ENCODE assay signal across 8 mouse cellular contexts in genomic region chr1:187651688-187652241, GRCm38 (mm10). TPM values are rescaled to one million over a fixed set of nuclear protein-coding genes. Genes with fewer than 3 reads are reported as not detected.
DNase-seq lines count a peak whose midpoint lies in the region; ATAC-seq lines count a peak whose summit lies in the region.

No protein-coding gene starts in this region.

- 1% methylated on average over 47 of the region's 47 CpGs for WGBS in heart, embryonic 10.5 days
- WGBS in limb, embryonic 11.5 days: under 1% methylated on average over 47 of the region's 47 CpGs
- WGBS in midbrain, embryonic 15.5 days: under 1% methylated on average over 44 of the region's 47 CpGs

- H3K4me2 ChIP-seq in limb, embryonic 11.5 days (ENCODE audit: low read depth, severe bottlenecking): peak overlapping the region; percentile 86
- H3K4me2 ChIP-seq in midbrain, embryonic 15.5 days: peak overlapping the region; percentile 97

- H3K27me3 ChIP-seq in heart, embryonic 10.5 days (ENCODE audit: insufficient read depth, poor library complexity, severe bottlenecking): no peaks in the 10 kb centered on the region
- H3K27me3 ChIP-seq in limb, embryonic 11.5 days (ENCODE audit: control insufficient read depth, insufficient read depth, low read length): no peaks in the 10 kb centered on the region
- no peaks in the 10 kb centered on the region for H3K27me3 ChIP-seq in midbrain, embryonic 15.5 days (replicated peaks)

- DNase-seq in adrenal gland, postnatal 14 days: peak; percentile 69
- DNase-seq in cerebellum, postnatal 36 days: peak; percentile 51 to 58
- no peak for DNase-seq in heart, embryonic 10.5 days (ENCODE audit: low spot score)
- DNase-seq in kidney, adult 9 months: peak; percentile 70
- DNase-seq in limb, embryonic 11.5 days (ENCODE audit: low spot score): peak; percentile 55
- no peak for DNase-seq in spleen, adult 12 weeks (ENCODE audit: low spot score)
- no peak for DNase-seq in spleen, adult 18-20 months

- H3K27ac ChIP-seq in heart, embryonic 10.5 days: peak overlapping the region; percentile 99
- H3K27ac ChIP-seq in limb, embryonic 11.5 days (replicated peaks; ENCODE audit: low read depth, low read length): no peak overlapping the region
- H3K27ac ChIP-seq in midbrain, embryonic 15.5 days: peak overlapping the region; percentile 88

- H3K4me3 ChIP-seq in heart, embryonic 10.5 days: peak overlapping the region; percentile 77
- peak overlapping the region; percentile 45 for H3K4me3 ChIP-seq in limb, embryonic 11.5 days (ENCODE audit: low read depth, low read length)
- peak overlapping the region; percentile 86 for H3K4me3 ChIP-seq in midbrain, embryonic 15.5 days

- ATAC-seq in limb, embryonic 11.5 days (ENCODE audit: insufficient number of reproducible peaks, low FRiP score, low TSS enrichment, low read depth): peak; percentile 69; the same call in 1 of the 2 replicates
- peak; percentile 88 for ATAC-seq in midbrain, embryonic 15.5 days (replicated peaks)

- H3K9ac ChIP-seq in limb, embryonic 11.5 days (ENCODE audit: low read length): peak overlapping the region; percentile 84
- H3K9ac ChIP-seq in midbrain, embryonic 15.5 days: peak overlapping the region; percentile 88

- no peaks in the 10 kb centered on the region for H3K9me3 ChIP-seq in heart, embryonic 10.5 days
- H3K9me3 ChIP-seq in limb, embryonic 11.5 days (ENCODE audit: control insufficient read depth, low read length): no peaks in the 10 kb centered on the region
- no peaks in the 10 kb centered on the region for H3K9me3 ChIP-seq in midbrain, embryonic 15.5 days

- peaks cover 34% of the 10 kb centered on the region for H3K4me1 ChIP-seq in heart, embryonic 10.5 days
- H3K4me1 ChIP-seq in limb, embryonic 11.5 days (ENCODE audit: control insufficient read depth, insufficient read depth, low read length): peaks cover 5% of the 10 kb centered on the region; the same call in 1 of the 2 replicates
- H3K4me1 ChIP-seq in midbrain, embryonic 15.5 days: peaks cover 19% of the 10 kb centered on the region

- H3K36me3 ChIP-seq in heart, embryonic 10.5 days: no peaks in the 10 kb centered on the region
- no peaks in the 10 kb centered on the region for H3K36me3 ChIP-seq in limb, embryonic 11.5 days (ENCODE audit: control insufficient read depth, insufficient read depth, low read length)
- H3K36me3 ChIP-seq in midbrain, embryonic 15.5 days (replicated peaks): no peaks in the 10 kb centered on the region

RNA-seq across cellular contexts. Expression of gene Esrrg, which starts 43.2 kb away (rescaled TPM):
- total RNA-seq in adrenal gland, postnatal 14 days (2021): 11.5 and 17.7 TPM in 2 replicates
- 22.4 and 38.9 TPM in 2 replicates for polyA plus RNA-seq in heart, embryonic 10.5 days (2016; fragmentation: Nextera tagmentation; extraction: Ambion mirVana)
- 1.2 and 1.5 TPM in 2 replicates for polyA plus RNA-seq in limb, embryonic 11.5 days (2014; fragmentation: Nextera tagmentation; extraction: Ambion mirVana)
- 29.0 and 30.3 TPM in 2 replicates for polyA plus RNA-seq in midbrain, embryonic 15.5 days (2015; fragmentation: Nextera tagmentation; extraction: Ambion mirVana)

Comparison
In these comparisons a context has a peak if more than half of its experiments do, and no peak if none do; other contexts are left out.
1. DNase-seq: peak in adrenal gland, postnatal 14 days (single experiment), cerebellum, postnatal 36 days (2 of 2), kidney, adult 9 months (single experiment) and limb, embryonic 11.5 days (single experiment); none in heart, embryonic 10.5 days (single experiment), spleen, adult 12 weeks (single experiment) and spleen, adult 18-20 months (0 of 2).
2. Peak in every context shown above with its lines, with median percentiles within 50 percentile points of each other: H3K4me3 ChIP-seq.